Mouse (Mus musculus): ENCODE measurements around the gene Fgf18.

Fgf18 gene

DNA sequence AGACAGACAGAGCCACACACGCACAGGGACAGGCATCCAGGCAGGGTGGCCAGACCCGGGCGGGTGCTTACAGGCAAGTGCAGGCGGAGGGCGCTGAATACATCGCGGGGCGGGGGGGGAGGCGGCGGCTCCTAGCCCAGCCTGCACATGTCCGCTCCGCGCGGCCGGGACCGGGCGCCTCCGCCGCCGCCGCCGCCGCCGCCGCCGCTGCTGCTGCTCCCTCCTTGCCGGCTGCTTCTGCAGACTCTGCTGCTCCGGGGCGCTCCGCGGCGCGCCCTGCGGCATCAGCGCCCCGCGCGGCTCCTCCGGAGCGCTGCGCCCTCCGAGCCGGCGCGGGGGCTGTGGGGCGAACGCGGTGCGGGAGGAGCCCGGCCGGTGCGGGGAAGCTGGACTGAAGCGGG, at the start of gene Fgf18:
Gene Fgf18, minus strand, starts transcription at position 230 of the 401 bp plus-strand sequence.
- in situ Hi-C loops (cut with MboI; ENCODE audit: low pct_unique_long_range_greater_than_20kb in 1 of 2, low sequenced_read_pairs in 2 of 2, unreplicated experiment in 1 of 2), result loop anchor here in 1 of 2 experiments (25.0 kb wide), 1 partner anchor 185 kb away; no protein-coding TSS in a partner anchor

DNA sequence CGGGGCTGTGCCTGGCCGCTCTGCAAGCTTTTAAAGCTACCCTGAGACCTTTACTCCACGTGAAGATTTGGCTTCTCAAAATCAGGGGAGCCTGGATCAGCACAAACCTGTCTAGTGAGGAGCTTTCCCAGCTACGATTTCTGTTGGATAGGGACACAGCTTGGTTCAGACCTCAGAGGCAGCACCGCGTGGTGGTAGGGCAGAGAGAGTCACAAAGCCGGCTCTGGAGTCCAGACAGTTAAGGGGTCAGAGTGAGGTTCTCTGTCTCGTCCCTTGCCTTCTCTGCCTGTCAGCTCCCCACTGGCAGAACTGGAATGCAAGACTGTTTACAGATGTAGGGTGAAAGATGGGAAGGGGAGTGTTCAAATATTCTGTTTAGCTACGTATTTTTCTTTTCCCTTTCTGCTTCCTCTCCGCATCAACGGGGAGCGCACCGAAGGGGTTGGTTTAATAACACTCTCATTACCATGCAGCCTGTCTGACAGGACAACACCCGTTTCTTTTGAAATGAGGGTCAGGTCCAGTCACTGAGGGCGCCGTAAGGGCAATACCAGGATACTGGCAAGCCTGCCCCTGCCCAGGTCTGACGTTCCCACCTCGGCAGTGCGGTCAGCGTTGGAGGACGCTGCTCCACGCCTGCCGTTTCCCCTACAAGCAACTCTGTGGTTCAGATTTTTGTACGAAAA, 49.4 kb upstream of the Fgf18 start:
- in situ Hi-C loops (cut with MboI; ENCODE audit: low pct_unique_long_range_greater_than_20kb in 1 of 2, low sequenced_read_pairs in 2 of 2, unreplicated experiment in 1 of 2), result no loop called here

- in situ Hi-C loops (cut with MboI; ENCODE audit: low pct_unique_long_range_greater_than_20kb in 1 of 2, low sequenced_read_pairs in 2 of 2, unreplicated experiment in 1 of 2), result no loop called here
These were observed 48.6 kb upstream of the Fgf18 start for GRCm38 (mm10) chr11:33195531-33196446.

GRCm38 (mm10) chr11:33195061-33195460, 47.9 kb upstream of the Fgf18 start:
- in situ Hi-C loops (cut with MboI; ENCODE audit: low pct_unique_long_range_greater_than_20kb in 1 of 2, low sequenced_read_pairs in 2 of 2, unreplicated experiment in 1 of 2), result no loop called here

DNA sequence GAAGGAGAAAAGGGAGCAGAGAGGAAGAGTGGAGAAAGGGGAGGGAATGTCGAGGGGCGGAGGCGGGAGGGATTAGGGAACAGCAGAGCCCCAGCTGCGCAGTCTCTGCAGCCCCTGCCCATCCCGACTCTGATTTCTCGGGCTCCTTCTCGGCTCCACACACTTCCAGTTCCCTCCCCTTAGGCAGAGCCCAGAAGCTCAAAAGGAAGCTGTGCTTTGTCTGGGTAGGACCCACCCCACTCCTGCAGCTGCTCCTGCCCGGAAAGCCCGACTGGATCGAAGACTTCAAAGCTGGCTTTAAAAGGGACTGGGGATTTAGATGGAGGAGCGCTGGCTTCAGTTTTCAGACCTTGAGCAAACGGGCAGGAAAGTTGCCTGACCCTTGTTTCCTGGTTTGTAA, 46.5 kb upstream of the Fgf18 start:
- in situ Hi-C loops (cut with MboI; ENCODE audit: low pct_unique_long_range_greater_than_20kb in 1 of 2, low sequenced_read_pairs in 2 of 2, unreplicated experiment in 1 of 2), result no loop called here

GRCm38 (mm10) chr11:33181804-33182203, 34.6 kb upstream of the Fgf18 start:
- in situ Hi-C loops (cut with MboI; ENCODE audit: low pct_unique_long_range_greater_than_20kb in 1 of 2, low sequenced_read_pairs in 2 of 2, unreplicated experiment in 1 of 2), result no loop called here

- in situ Hi-C loops (cut with MboI; ENCODE audit: low pct_unique_long_range_greater_than_20kb in 1 of 2, low sequenced_read_pairs in 2 of 2, unreplicated experiment in 1 of 2), result no loop called here
These were observed 33.5 kb upstream of the Fgf18 start for GRCm38 (mm10) chr11:33180701-33181116.

DNA sequence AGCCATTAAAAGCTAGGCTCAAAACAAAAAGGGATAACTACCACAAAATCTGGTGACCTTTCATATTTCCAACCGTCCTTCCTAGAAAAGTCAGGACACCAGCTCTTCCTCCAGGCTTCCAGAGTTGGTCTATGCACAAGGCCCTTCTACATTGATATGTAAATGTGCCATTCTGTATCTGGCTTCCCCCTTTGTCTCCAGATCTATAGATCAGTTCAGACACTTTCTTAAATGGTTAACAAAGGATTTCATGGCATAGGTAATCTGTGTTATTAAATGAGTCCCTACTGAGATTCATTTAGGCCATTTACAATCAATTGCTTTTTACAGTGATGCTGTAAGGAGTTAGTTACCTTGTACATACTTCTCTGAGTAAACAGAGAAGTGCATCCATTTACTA, 32.6 kb upstream of the Fgf18 start:
- in situ Hi-C loops (cut with MboI; ENCODE audit: low pct_unique_long_range_greater_than_20kb in 1 of 2, low sequenced_read_pairs in 2 of 2, unreplicated experiment in 1 of 2), result loop anchor here (10.0 kb wide), 2 partner anchors 435 to 535 kb away; no protein-coding TSS in a partner anchor

GRCm38 (mm10) chr11:33176525-33177245, 29.5 kb upstream of the Fgf18 start:
- in situ Hi-C loops (cut with MboI; ENCODE audit: low pct_unique_long_range_greater_than_20kb in 1 of 2, low sequenced_read_pairs in 2 of 2, unreplicated experiment in 1 of 2), result loop anchor here (10.0 kb wide), 2 partner anchors 438 to 538 kb away; no protein-coding TSS in a partner anchor

- in situ Hi-C loops (cut with MboI; ENCODE audit: low pct_unique_long_range_greater_than_20kb in 1 of 2, low sequenced_read_pairs in 2 of 2, unreplicated experiment in 1 of 2), result loop anchor here (10.0 kb wide), 2 partner anchors 439 to 539 kb away; no protein-coding TSS in a partner anchor
These were observed 28.6 kb upstream of the Fgf18 start for GRCm38 (mm10) chr11:33175768-33176167.

- in situ Hi-C loops (cut with MboI; ENCODE audit: low pct_unique_long_range_greater_than_20kb in 1 of 2, low sequenced_read_pairs in 2 of 2, unreplicated experiment in 1 of 2), result loop anchor here (10.0 to 25.0 kb wide), 3 partner anchors 292 to 544 kb away; no protein-coding TSS in a partner anchor
These were observed 23.3 kb upstream of the Fgf18 start for GRCm38 (mm10) chr11:33170489-33170888.

GRCm38 (mm10) chr11:33162998-33163506, 15.9 kb upstream of the Fgf18 start, which contains the start of gene Npm1:
TSS of gene Npm1 (minus strand) at chr11:33163206.
- in situ Hi-C loops (cut with MboI; ENCODE audit: low pct_unique_long_range_greater_than_20kb in 1 of 2, low sequenced_read_pairs in 2 of 2, unreplicated experiment in 1 of 2), result loop anchor here in 1 of 2 experiments (25.0 kb wide), 1 partner anchor 299 kb away; no protein-coding TSS in a partner anchor

- in situ Hi-C loops (cut with MboI; ENCODE audit: low pct_unique_long_range_greater_than_20kb in 1 of 2, low sequenced_read_pairs in 2 of 2, unreplicated experiment in 1 of 2), result loop anchor here in 1 of 2 experiments (25.0 kb wide), 1 partner anchor 300 kb away; no protein-coding TSS in a partner anchor
These were observed 15.2 kb upstream of the Fgf18 start for GRCm38 (mm10) chr11:33162211-33162997.

- in situ Hi-C loops (cut with MboI; ENCODE audit: low pct_unique_long_range_greater_than_20kb in 1 of 2, low sequenced_read_pairs in 2 of 2, unreplicated experiment in 1 of 2), result loop anchor here in 1 of 2 experiments (25.0 kb wide), 1 partner anchor 303 kb away; no protein-coding TSS in a partner anchor
These were observed 12.5 kb upstream of the Fgf18 start for GRCm38 (mm10) chr11:33159741-33160140.

- in situ Hi-C loops (cut with MboI; ENCODE audit: low pct_unique_long_range_greater_than_20kb in 1 of 2, low sequenced_read_pairs in 2 of 2, unreplicated experiment in 1 of 2), result loop anchor here in 1 of 2 experiments (25.0 kb wide), 1 partner anchor 305 kb away; no protein-coding TSS in a partner anchor
These were observed 10.4 kb upstream of the Fgf18 start for GRCm38 (mm10) chr11:33157453-33158196.

GRCm38 (mm10) chr11:33156436-33157015, 9.3 kb upstream of the Fgf18 start:
- in situ Hi-C loops (cut with MboI; ENCODE audit: low pct_unique_long_range_greater_than_20kb in 1 of 2, low sequenced_read_pairs in 2 of 2, unreplicated experiment in 1 of 2), result loop anchor here in 1 of 2 experiments (25.0 kb wide), 1 partner anchor 306 kb away; no protein-coding TSS in a partner anchor
